Mouse (Mus musculus) lung, postnatal 36 days (tissue): Measurements from ENCODE around the gene Perm1.

Experiments used
- DNase-seq: peaks from one replicate; pipeline ENCODE4 v3.0.0; 2022; ENCODE audit warnings: mixed read lengths

Perm1 gene

DNA sequence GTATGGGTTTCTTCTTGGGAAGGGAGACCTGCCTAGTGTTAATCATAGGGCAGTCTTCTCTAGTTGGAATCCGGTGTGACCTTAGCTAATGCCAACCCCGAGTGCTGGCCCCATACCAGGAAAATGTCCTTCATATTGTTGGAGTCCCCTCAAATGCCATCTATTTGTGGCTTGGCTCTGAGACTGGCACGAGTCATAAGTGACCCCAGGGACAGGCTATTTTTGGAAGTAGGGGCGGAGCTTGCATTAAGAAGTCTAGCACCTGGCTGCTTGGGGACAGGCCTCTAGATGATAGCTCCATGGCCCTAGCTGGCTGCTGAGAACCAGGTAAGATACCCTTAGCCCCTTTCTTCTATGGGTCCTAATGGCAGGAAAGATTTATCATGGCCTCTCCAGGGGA is at the start of gene Perm1:
Perm1 (plus strand) TSS at position 220 of the 400 bp plus-strand sequence.
- DNase-seq = peak; percentile 74

- no peak for DNase-seq
Measured at GRCm38 (mm10) chr4:156166477-156166876, 49.2 kb upstream of the Perm1 start.

- no peak for DNase-seq
Measured at GRCm38 (mm10) chr4:156168611-156169010, 47.1 kb upstream of the Perm1 start.

GRCm38 (mm10) chr4:156169129-156169528 is 46.5 kb upstream of the Perm1 start:
- no peak for DNase-seq

DNA sequence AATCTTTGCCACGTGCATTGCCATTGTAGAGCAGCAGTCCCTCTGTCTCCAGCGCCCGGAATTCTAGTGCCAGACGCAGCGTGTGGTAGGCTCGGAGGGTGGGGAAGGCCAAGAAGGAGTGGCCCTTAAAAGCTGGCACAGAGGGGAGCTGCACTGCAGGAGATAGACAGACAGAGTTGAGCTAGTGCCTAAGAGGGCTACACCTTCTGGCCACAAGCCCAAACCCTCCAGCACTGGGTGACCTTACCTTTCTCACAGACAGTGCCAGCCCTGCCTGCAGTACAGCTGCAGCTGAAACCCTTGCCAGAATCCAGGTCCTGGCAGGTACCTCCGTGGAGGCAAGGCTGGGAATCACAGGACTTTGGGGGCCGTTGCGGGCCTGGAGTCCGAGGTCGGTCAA is 43.8 kb upstream of the Perm1 start:
- no peak for DNase-seq

DNA sequence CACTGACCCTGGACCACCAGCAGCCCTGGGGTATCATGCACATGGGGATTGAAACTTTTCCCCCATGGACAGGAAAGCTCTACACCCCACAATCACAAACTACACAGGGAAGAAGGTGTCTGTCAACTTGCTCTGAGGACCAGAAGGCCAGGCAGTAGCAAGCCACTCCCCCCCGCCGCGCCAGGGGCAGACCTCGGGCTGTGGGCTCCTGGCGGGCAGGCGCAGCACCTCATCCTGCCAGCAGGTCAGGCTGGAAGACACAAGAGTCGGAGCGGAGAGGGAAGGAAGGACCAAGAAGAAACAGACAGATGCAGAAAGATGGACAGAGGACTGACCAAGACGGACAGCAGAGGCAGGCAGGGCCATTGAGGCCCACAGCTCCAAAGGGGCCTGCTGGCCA is 38.0 kb upstream of the Perm1 start:
- no peak for DNase-seq

DNA sequence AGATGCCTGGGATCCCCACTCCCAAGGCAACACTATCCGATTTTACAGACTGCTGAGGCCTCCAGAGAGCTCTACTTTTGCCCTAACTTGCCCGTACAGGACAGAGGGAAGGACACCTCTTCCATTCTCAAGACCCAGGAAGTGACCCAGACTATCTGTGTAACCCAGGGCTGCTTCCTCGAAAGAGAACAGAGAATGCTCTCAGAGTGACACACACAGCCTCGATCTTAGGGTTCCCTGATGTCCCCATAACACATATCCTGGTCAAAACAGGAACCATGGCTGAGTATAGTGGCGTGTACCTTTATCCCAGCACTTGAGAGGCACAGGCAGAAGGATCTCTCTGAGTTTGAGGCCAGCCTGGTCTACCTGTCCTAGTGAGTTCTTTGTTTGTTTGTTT is 31.9 kb upstream of the Perm1 start:
- DNase-seq = no peak

DNA sequence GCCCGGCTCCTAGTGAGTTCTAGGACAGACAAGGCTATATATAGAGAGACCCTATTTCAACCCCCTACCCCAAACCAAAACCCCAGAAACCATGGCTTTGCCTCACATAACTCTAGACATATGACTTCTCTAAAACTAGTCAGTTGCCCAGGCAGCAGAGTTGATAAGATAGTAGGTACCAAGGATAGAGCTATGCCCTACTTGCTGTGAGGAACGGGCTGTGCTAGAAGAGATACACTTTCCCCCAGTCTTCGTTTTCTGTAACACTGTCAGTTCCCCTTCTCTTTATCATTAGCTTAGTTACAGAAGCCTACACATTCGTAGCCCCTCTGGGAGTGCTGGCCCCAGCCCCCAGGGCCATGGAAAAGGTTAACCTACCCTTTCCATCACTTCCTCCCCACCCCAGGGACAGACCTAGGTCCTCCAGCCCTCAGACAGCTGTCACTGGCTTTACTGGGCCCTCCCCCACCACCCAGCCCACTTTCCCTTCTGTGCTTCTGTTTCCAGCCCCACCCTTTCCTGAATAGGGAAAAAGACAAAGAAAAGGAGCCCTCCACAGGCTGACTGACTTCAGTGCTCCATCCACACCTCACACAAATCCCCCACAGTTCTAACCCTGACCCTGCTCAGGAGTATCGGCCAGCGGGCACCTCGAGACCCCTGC is 31.2 kb upstream of the Perm1 start:
- no peak for DNase-seq

DNA sequence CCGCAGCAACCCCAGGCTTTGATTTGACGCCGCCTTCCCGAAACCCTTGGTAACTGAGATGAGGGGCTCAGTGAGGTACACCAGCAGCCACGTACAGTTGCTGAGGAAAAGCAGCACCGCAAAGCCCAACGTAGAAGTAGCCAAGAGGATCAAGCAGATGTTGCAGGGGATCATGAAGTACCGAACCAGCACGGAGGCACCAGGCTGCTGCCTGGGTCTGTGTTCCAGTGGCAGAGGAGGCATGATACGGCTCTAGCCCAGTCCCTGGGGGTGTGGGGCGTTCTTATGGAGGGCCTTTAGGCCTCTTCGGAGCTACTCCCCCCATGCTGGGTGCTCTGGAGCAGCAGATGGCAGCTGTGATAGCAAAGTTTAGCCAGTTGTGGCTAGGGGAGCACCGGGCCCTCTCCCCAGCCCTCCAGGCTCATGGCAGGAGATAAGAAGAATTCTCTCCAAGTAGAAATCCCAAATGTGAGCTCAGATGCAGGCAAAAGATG is 30.2 kb upstream of the Perm1 start:
- no peak for DNase-seq

GRCm38 (mm10) chr4:156185950-156186850 is 29.5 kb upstream of the Perm1 start:
- DNase-seq = no peak

GRCm38 (mm10) chr4:156188162-156188810 is 27.4 kb upstream of the Perm1 start:
- DNase-seq = no peak

- peak; percentile 67 for DNase-seq
Measured at GRCm38 (mm10) chr4:156188811-156189323, 26.8 kb upstream of the Perm1 start.

GRCm38 (mm10) chr4:156192421-156193199 is 23.1 kb upstream of the Perm1 start:
- peak; percentile 81 for DNase-seq

DNA sequence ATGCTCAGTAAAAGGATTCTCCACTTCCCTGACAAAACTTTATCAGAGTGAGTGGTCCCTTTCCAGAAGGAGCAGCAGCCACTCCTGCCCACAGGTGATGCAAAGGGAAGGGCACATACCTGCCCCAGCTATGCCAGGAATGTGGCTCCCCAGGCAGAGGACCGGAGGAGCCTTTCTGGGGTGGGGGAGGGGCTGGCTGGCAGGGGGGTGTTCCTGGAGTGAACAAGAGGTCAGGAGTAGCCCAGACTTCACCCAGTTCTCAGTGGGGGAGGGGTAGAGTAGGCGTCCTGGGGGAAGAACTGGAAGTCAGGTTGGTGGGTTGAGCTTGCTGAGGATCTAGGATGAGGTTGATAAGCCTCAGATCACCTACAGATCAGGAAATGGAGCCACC is 22.5 kb upstream of the Perm1 start:
- DNase-seq = peak; percentile 61

- DNase-seq = no peak
Measured at GRCm38 (mm10) chr4:156193906-156194305, 21.8 kb upstream of the Perm1 start.

DNA sequence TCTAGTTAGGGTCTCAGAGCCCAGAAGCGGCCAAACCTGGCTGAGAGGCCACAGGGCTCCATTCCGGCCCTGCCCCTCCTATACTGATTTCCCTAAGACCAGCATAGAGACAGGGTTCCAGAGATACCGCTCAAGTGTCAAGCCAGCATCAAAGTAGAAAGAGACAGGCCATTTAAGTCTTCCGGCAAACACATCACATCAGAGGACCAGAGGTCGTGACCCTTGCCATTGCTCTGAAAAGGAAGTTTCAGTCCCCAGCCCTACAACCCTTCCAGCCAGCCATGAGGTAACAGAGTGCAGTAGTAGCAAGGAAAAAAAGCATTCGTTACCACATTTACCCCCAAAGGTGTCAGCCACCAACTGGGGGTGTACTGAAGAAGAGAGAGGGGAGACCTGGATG is 21.3 kb upstream of the Perm1 start:
- no peak for DNase-seq

- DNase-seq = peak; percentile 68
Measured at GRCm38 (mm10) chr4:156195927-156196870, 19.5 kb upstream of the Perm1 start.

DNA sequence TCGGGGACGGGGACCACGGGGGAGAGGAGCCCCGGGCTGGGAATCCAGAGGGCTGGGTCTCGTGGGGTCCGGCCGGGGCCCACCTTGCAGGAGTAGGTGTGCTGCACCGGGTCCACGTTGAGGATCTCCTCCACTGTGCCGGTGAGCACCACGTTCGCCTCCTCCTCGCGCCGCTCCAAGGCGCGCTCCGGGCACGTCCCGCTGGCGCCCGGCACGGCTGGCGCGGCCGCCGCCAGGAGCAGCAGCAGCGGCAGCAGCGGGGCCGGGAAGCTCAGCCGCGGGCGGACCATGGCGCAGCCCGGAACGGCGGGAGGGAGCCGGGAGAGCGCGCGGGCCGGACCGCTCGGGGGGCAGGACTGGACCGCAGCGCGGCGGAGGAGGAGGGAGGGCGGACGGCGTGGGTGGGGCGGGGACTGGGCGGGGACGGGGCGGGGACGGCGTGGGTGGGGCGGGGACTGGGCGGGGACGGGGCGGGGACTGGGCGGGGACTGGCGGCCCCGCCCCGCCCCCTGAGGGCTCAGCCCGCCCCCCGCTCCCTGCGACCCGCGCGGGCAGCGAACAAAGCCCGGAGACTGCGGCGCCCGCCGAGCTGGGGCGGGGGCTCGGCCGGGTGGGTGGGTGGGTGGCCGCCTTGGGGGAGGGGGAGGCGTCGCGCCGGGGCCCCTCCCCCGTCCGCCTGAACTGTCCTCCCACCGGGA is 18.4 kb upstream of the Perm1 start, which contains the start of gene Agrn:
Agrn (minus strand) TSS at position 358 of the 698 bp plus-strand sequence.
- DNase-seq = peak; percentile 67

DNA sequence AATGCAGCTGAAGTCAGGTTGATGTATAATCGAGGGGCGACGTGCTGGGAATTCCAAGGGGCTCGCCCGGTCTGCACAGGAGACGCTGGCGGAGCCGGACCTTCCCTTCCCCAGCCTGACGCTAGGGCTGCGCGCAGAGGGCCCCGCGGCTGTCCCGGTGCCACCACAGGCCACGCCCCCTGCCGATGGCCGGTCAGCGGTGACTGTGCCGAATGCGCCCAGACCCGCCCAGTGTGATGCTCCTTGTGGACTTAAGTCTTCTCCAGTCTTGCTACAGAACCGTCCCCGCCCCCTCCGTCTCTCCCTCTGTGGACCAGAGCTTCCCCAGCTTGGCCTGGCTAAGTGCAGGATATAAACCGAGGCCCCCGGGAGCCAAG is 17.9 kb upstream of the Perm1 start:
- DNase-seq = peak; percentile 95
